Mouse (Mus musculus) midbrain, embryonic 14.5 days (tissue): ENCODE results near the gene Cc2d1b. TPM values are rescaled to one million over a fixed set of nuclear protein-coding genes. Genes with fewer than 3 reads are reported as not detected.

ENCODE experiments used
- ATAC-seq: fragments of 200-750 bp; cut with Nextera tagmentation; 2 replicates; pipeline ENCODE4 v1.8.0; 2017; ENCODE audit warnings: moderate number of reproducible peaks, moderate library complexity; ENCODE audit not compliant: low FRiP score, low TSS enrichment
- DNase-seq: peaks from one replicate; pipeline ENCODE4 v3.0.0-alpha.2; 2015
- H3K27ac ChIP-seq: fragments of 300-500 bp; sonication (generic); replicated peaks from 2 replicates; pipeline ENCODE4 v1.5.1; 2014; ENCODE audit warnings: mild to moderate bottlenecking, low read depth, low read length, moderate library complexity
- H3K27me3 ChIP-seq: fragments of 300-500 bp; sonication (generic); 2 replicates; pipeline ENCODE4 v1.6.1; 2014; ENCODE audit warnings: low read length, control low read depth, mixed read lengths; ENCODE audit not compliant: control insufficient read depth, insufficient read depth
- H3K36me3 ChIP-seq: fragments of 300-500 bp; sonication (generic); 2 replicates; pipeline ENCODE4 v1.6.1; 2014; ENCODE audit warnings: low read length, control low read depth; ENCODE audit not compliant: control insufficient read depth, insufficient read depth
- H3K4me1 ChIP-seq: fragments of 300-500 bp; sonication (generic); 2 replicates; pipeline ENCODE4 v1.6.1; 2014; ENCODE audit warnings: mild to moderate bottlenecking, antibody characterized with exemption, low read length, control low read depth; ENCODE audit not compliant: control insufficient read depth, insufficient read depth
- H3K4me2 ChIP-seq: fragments of 300-500 bp; sonication (generic); 2 replicates; pipeline ENCODE4 v1.6.1; 2014; ENCODE audit warnings: mild to moderate bottlenecking, low read length, moderate library complexity
- H3K4me3 ChIP-seq: fragments of 300-500 bp; sonication (generic); replicated peaks from 2 replicates; pipeline ENCODE4 v1.5.1; 2014; ENCODE audit warnings: low read depth, low read length
- H3K9ac ChIP-seq: fragments of 300-500 bp; sonication (generic); replicated peaks from 2 replicates; pipeline ENCODE4 v1.6.1; 2014; ENCODE audit warnings: mild to moderate bottlenecking, low read length, moderate library complexity
- H3K9me3 ChIP-seq: fragments of 300-500 bp; sonication (generic); 2 replicates; pipeline ENCODE4 v1.6.1; 2016; ENCODE audit warnings: low read length, control low read depth, mixed read lengths; ENCODE audit not compliant: control insufficient read depth
- WGBS: fragments of 180-500 bp; shearing (Covaris S2); extraction: QIAGEN DNeasy Blood & Tissue Kit; methylation state at CpG from one replicate; pipeline ENCODE4 v1.1.7; 2014; 5-methylcytosine and 5-hydroxymethylcytosine counted together
- polyA plus RNA-seq: library from polyadenylated mRNA; unstranded; fragments of >200 nt; fragmentation: Nextera tagmentation; extraction: Ambion mirVana; gene quantifications from 2 replicates; pipeline ENCODE4 v1.2.1, GENCODE M21; 2014

Cc2d1b gene
- polyA plus RNA-seq, 1 experiment from 2014 or later = 25.3 TPM

GRCm38 (mm10) chr4:108631616-108632015 lies 11.9 kb downstream of the Cc2d1b start:
- H3K9me3 ChIP-seq = no peaks in the 10 kb centered on the region
- ATAC-seq = no peak
- H3K9ac ChIP-seq = no peak overlapping the region
- DNase-seq = no peak
- no peaks in the 10 kb centered on the region for H3K4me1 ChIP-seq
- no peak overlapping the region for H3K4me2 ChIP-seq
- peaks cover 80% of the 10 kb centered on the region for H3K36me3 ChIP-seq
- 94% methylated on average over 4 of the region's 4 CpGs for WGBS
- H3K4me3 ChIP-seq = no peak overlapping the region
- no peaks in the 10 kb centered on the region for H3K27me3 ChIP-seq
- H3K27ac ChIP-seq = no peak overlapping the region

GRCm38 (mm10) chr4:108633703-108634102 lies 14.0 kb downstream of the Cc2d1b start:
- DNase-seq (no peak), ATAC-seq (no peak)
- Histone ChIP-seq H3K4me3 (no peak overlapping the region), H3K36me3 (peaks cover 75% of the 10 kb centered on the region), H3K4me2 (no peak overlapping the region), H3K9ac (no peak overlapping the region), H3K27ac (0 out of 2 replicates have a peak overlapping the region, but pooled peaks have one; percentile 20), H3K4me1 (no peaks in the 10 kb centered on the region), H3K27me3 (no peaks in the 10 kb centered on the region), H3K9me3 (no peaks in the 10 kb centered on the region)
- WGBS = 71% methylated on average over 12 of the region's 12 CpGs

GRCm38 (mm10) chr4:108634696-108635095 lies 15.0 kb downstream of the Cc2d1b start:
- Histone ChIP-seq H3K27ac (no peak overlapping the region), H3K4me1 (no peaks in the 10 kb centered on the region), H3K9me3 (no peaks in the 10 kb centered on the region), H3K36me3 (peaks cover 67% of the 10 kb centered on the region), H3K4me3 (no peak overlapping the region), H3K27me3 (no peaks in the 10 kb centered on the region), H3K9ac (no peak overlapping the region), H3K4me2 (no peak overlapping the region)
- WGBS = 62% methylated on average over 4 of the region's 4 CpGs
- ATAC-seq (no peak), DNase-seq (no peak)

GRCm38 (mm10) chr4:108635101-108635500 lies 15.4 kb downstream of the Cc2d1b start:
- Histone ChIP-seq H3K9ac (no peak overlapping the region), H3K36me3 (peaks cover 63% of the 10 kb centered on the region), H3K27me3 (no peaks in the 10 kb centered on the region), H3K4me2 (no peak overlapping the region), H3K9me3 (no peaks in the 10 kb centered on the region), H3K27ac (no peak overlapping the region), H3K4me1 (no peaks in the 10 kb centered on the region), H3K4me3 (no peak overlapping the region)
- DNase-seq = no peak
- no peak for ATAC-seq

GRCm38 (mm10) chr4:108637721-108638120 lies 18.0 kb downstream of the Cc2d1b start:
- H3K27ac ChIP-seq = no peak overlapping the region
- no peaks in the 10 kb centered on the region for H3K9me3 ChIP-seq
- H3K36me3 ChIP-seq = peaks cover 51% of the 10 kb centered on the region
- no peaks in the 10 kb centered on the region for H3K27me3 ChIP-seq
- no peak overlapping the region for H3K4me3 ChIP-seq
- 80% methylated on average over 3 of the region's 3 CpGs for WGBS
- no peak for ATAC-seq
- no peaks in the 10 kb centered on the region for H3K4me1 ChIP-seq
- no peak for DNase-seq
- no peak overlapping the region for H3K9ac ChIP-seq
- no peak overlapping the region for H3K4me2 ChIP-seq

GRCm38 (mm10) chr4:108638752-108639151 lies 19.0 kb downstream of the Cc2d1b start:
- Histone ChIP-seq H3K9ac (no peak overlapping the region), H3K4me2 (no peak overlapping the region), H3K27ac (no peak overlapping the region), H3K36me3 (peaks cover 49% of the 10 kb centered on the region), H3K27me3 (no peaks in the 10 kb centered on the region), H3K4me3 (no peak overlapping the region), H3K4me1 (no peaks in the 10 kb centered on the region), H3K9me3 (no peaks in the 10 kb centered on the region)
- 88% methylated on average over 5 of the region's 5 CpGs for WGBS
- ATAC-seq (no peak), DNase-seq (no peak)

- no peaks in the 10 kb centered on the region for H3K4me1 ChIP-seq
- no peak overlapping the region for H3K9ac ChIP-seq
- no peaks in the 10 kb centered on the region for H3K9me3 ChIP-seq
- no peak overlapping the region for H3K4me2 ChIP-seq
- H3K27ac ChIP-seq = no peak overlapping the region
- peaks cover 12% of the 10 kb centered on the region for H3K36me3 ChIP-seq
- H3K4me3 ChIP-seq = no peak overlapping the region
- ATAC-seq (no peak), DNase-seq (peak; percentile 67)
- no peaks in the 10 kb centered on the region for H3K27me3 ChIP-seq
- 85% methylated on average over 2 of the region's 2 CpGs for WGBS
Observed at GRCm38 (mm10) chr4:108664407-108664806, 44.7 kb downstream of the Cc2d1b start.

Other genes with a start within 250 kb of the Cc2d1b start
- 4.9 and 6.6 TPM in 2 replicates for gene Shisal2a, start 236.6 kb upstream of the Cc2d1b start, polyA plus RNA-seq
- gene Gpx7, start 213.0 kb upstream of the Cc2d1b start, polyA plus RNA-seq = 16.2 and 23.9 TPM in 2 replicates
- gene Tut4, start 160.5 kb upstream of the Cc2d1b start, polyA plus RNA-seq = 59.0 and 70.7 TPM in 2 replicates
- 77.2 and 88.0 TPM in 2 replicates for gene Prpf38a, start 40.6 kb upstream of the Cc2d1b start, polyA plus RNA-seq
- 1.5 and 2.1 TPM in 2 replicates for gene Orc1, start 40.5 kb upstream of the Cc2d1b start, polyA plus RNA-seq
- gene 3110021N24Rik, start 99.7 kb downstream of the Cc2d1b start, polyA plus RNA-seq = 1.1 and 4.0 TPM in 2 replicates
- 7.9 and 13.6 TPM in 2 replicates for gene Zfyve9, start 160.9 kb downstream of the Cc2d1b start, polyA plus RNA-seq
- gene Btf3l4, start 213.7 kb downstream of the Cc2d1b start, polyA plus RNA-seq = 243 and 255 TPM in 2 replicates
- gene Txndc12, start 214.7 kb downstream of the Cc2d1b start, polyA plus RNA-seq = 72.8 and 79.0 TPM in 2 replicates
- gene Kti12, start 227.8 kb downstream of the Cc2d1b start, polyA plus RNA-seq = 24.4 and 27.6 TPM in 2 replicates
- gene A730015C16Rik, start 228.7 kb downstream of the Cc2d1b start, polyA plus RNA-seq = 1.8 and 2.2 TPM in 2 replicates